Mouse (Mus musculus) megakaryocyte, embryonic 14.5 days (primary cell): ENCODE data around the gene Hadhb. TPM values are rescaled to one million over a fixed set of nuclear protein-coding genes. Genes with fewer than 3 reads are reported as not detected.

Source experiments
- H3K27me3 ChIP-seq: replicated peaks from 2 replicates; pipeline ENCODE3; 2012; ENCODE audit warnings: inconsistent platforms
- H3K36me3 ChIP-seq: replicated peaks from 2 replicates; pipeline ENCODE3; 2012; ENCODE audit warnings: low read length, inconsistent platforms, mixed read lengths
- H3K4me1 ChIP-seq: 2 replicates; pipeline ENCODE4 v1.6.1; 2012; ENCODE audit warnings: inconsistent platforms
- H3K4me3 ChIP-seq: replicated peaks from 2 replicates; pipeline ENCODE3; 2012; ENCODE audit warnings: moderate library complexity, mild to moderate bottlenecking, inconsistent platforms
- H3K9me3 ChIP-seq: 2 replicates; pipeline ENCODE4 v1.6.1; 2012; ENCODE audit warnings: inconsistent platforms
- FLI1 ChIP-seq: IDR thresholded peaks from 2 replicates; pipeline ENCODE4 v1.6.1; 2012; ENCODE audit warnings: low read length, inconsistent platforms, mixed read lengths
- GATA1 ChIP-seq: IDR thresholded peaks from 3 replicates; pipeline ENCODE4 v1.6.1; 2012; ENCODE audit warnings: mixed read lengths, low read length, inconsistent platforms, borderline replicate concordance
- polyA plus RNA-seq: library from polyadenylated mRNA; stranded (reverse); fragments of >175 nt; gene quantifications from 2 replicates; pipeline ENCODE4 v1.2.3, GENCODE M21; 2012; ENCODE audit warnings: low replicate concordance; ENCODE audit not compliant: insufficient read depth

Gene Hadhb
- polyA plus RNA-seq, 1 experiment: 30.8 TPM

GRCm38 (mm10) chr5:30111771-30112170 lies 43.3 kb upstream of the Hadhb start:
- peak overlapping the region; percentile 84 for H3K4me3 ChIP-seq
- H3K27me3 ChIP-seq: peaks cover 90% of the 10 kb centered on the region
- H3K4me1 ChIP-seq: peaks cover 37% of the 10 kb centered on the region
- H3K9me3 ChIP-seq: no peaks in the 10 kb centered on the region
- no peak for TF ChIP-seq GATA1
- TF ChIP-seq FLI1: no peak
- H3K36me3 ChIP-seq: peaks cover 7% of the 10 kb centered on the region

DNA sequence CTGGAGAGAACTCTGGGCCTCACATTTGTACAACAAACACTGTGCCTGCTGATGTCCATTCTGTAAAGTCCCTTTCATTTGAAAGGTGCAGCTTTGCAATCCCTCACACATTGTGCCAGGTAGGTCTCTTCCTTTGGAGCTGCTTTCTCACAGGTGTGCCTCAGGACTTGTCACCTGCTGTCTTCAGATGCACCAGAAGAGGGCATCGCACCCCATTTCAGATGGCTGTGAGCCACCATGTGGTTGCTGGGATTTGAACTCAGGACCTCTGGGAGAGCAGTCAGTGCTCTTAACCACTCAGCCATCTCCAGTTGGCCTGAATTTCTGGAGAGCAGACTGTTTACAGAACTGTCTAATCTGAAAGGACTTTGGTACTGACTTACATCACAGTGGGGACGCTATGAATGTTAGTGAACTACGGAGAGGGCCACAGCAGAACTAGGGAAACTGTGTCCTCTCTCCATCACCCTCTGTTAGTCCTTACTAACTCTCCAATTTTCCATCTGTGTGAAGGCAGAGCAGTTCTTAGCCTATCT lies 42.4 kb upstream of the Hadhb start:
- TF ChIP-seq FLI1 (no peak), GATA1 (no peak)
- Histone ChIP-seq H3K27me3 (peaks cover 82% of the 10 kb centered on the region), H3K4me1 (peaks cover 35% of the 10 kb centered on the region), H3K36me3 (peaks cover 15% of the 10 kb centered on the region), H3K9me3 (no peaks in the 10 kb centered on the region), H3K4me3 (no peak overlapping the region)

- peaks cover 32% of the 10 kb centered on the region for H3K4me1 ChIP-seq
- H3K9me3 ChIP-seq: no peaks in the 10 kb centered on the region
- peak overlapping the region; percentile 94 for H3K4me3 ChIP-seq
- TF ChIP-seq FLI1: no peak
- TF ChIP-seq GATA1: no peak
- peaks cover 68% of the 10 kb centered on the region for H3K27me3 ChIP-seq
- H3K36me3 ChIP-seq: peaks cover 30% of the 10 kb centered on the region
Measured at GRCm38 (mm10) chr5:30113881-30114760, 40.9 kb upstream of the Hadhb start.

DNA sequence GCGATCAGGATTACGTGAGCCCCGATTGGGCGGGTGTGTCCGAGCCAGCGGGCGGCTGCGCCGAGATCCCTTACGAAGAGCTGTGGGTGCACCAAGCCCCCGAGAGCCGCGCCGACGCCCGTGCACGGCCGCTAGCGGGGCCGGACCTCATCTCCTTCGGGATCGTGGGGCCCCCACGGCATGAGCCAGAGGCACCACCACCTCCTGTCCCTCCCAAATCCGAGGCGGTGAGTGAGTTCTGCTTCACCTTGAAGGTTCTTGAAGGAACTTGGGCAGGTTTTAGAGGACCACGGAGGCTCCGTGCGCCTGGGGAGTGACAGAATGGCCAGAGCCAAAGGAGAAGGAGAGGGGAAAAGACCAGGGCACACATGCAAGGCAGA lies 40.3 kb upstream of the Hadhb start:
- Histone ChIP-seq H3K36me3 (peaks cover 36% of the 10 kb centered on the region), H3K4me1 (peaks cover 32% of the 10 kb centered on the region), H3K9me3 (no peaks in the 10 kb centered on the region), H3K27me3 (peaks cover 63% of the 10 kb centered on the region), H3K4me3 (peak overlapping the region; percentile 94)
- no peak for TF ChIP-seq FLI1
- no peak for TF ChIP-seq GATA1

GRCm38 (mm10) chr5:30115718-30116117 lies 39.3 kb upstream of the Hadhb start:
- no peak overlapping the region for H3K4me3 ChIP-seq
- no peaks in the 10 kb centered on the region for H3K9me3 ChIP-seq
- H3K36me3 ChIP-seq: peaks cover 46% of the 10 kb centered on the region
- TF ChIP-seq GATA1 (no peak), FLI1 (no peak)
- H3K27me3 ChIP-seq: peaks cover 53% of the 10 kb centered on the region
- peaks cover 29% of the 10 kb centered on the region for H3K4me1 ChIP-seq

DNA sequence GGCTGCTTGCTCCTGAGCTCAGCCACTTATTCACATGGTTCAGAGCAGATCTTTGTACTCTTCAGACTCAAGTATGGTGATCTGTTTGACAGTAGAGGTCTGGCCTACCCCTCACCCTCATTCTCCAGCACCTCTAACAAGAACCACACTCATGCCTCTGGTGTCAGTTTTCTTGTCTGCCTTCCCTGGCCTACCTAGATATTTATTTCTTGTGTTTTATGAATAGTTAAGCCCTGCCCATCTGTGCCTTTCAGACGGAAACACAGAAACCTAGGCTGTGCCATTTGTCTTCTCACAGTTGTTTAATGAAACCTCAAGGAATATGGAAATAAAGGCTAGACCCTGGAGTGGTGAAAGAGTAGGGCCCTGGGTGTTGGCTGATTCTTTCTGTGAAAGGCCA lies 37.0 kb upstream of the Hadhb start:
- Histone ChIP-seq H3K27me3 (peaks cover 30% of the 10 kb centered on the region), H3K4me1 (peaks cover 17% of the 10 kb centered on the region), H3K9me3 (no peaks in the 10 kb centered on the region), H3K36me3 (peaks cover 69% of the 10 kb centered on the region), H3K4me3 (no peak overlapping the region)
- no peak for TF ChIP-seq FLI1
- no peak for TF ChIP-seq GATA1

DNA sequence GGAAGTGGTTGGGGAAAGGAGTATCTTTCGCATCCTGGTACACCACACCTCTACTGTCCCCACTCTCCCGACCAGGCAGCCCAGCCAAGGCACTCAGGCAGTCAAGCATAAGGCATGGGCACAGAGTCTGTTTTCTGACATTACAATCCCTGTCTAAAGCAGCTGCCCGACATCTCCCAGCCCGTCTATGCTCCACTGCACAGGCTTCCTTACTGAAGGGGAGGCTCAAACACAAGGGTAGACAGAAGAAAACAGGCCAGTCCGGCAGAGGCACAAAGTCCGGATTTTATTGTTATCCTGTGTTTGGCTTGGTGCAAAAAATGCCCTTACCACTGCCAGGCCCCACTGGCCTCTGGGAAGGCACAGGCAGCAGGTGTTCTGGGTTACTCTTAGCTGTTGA lies 35.9 kb upstream of the Hadhb start:
- peaks cover 81% of the 10 kb centered on the region for H3K36me3 ChIP-seq
- no peak overlapping the region for H3K4me3 ChIP-seq
- no peaks in the 10 kb centered on the region for H3K9me3 ChIP-seq
- peaks cover 19% of the 10 kb centered on the region for H3K27me3 ChIP-seq
- H3K4me1 ChIP-seq: peaks cover 9% of the 10 kb centered on the region
- no peak for TF ChIP-seq FLI1
- no peak for TF ChIP-seq GATA1

DNA sequence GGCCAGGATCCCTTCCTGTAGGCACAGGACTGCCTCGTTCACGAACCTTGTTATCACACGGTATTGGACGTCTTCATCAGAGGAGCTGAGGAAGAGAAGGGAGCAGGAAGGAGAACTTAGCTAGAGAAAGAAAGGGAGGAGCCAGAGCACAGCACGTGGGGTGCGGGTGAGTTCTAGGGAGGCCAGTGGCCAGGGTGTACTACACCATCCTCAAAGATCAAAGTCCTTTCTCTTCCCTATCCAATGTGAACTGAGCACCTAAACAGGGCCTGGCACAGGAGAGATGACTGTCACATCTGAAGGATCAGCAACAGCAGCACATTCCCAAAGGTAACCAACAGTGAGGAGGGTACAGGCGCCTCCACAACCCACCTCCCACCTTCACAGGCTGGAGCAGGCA lies 34.9 kb upstream of the Hadhb start:
- Histone ChIP-seq H3K9me3 (no peaks in the 10 kb centered on the region), H3K36me3 (peaks cover 90% of the 10 kb centered on the region), H3K27me3 (peaks cover 9% of the 10 kb centered on the region)

DNA sequence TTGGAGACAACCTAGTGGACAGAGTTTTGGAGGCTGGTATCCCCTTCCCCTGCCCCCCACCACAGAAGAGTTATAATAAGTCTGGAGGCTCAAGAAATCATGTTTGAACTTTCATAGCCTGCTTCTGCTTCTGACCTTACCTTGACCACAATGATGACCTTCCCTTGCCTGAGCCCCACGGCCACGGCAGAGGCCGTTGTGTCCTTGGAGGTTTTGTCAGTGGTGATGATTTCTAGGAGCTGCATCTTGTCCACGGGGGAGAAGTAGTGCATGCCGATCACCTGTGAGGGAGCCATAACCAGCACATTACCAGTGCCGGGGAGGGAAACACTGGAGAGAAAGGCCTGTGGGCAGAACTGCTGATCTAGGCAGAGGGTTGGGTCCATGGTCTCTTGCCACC lies 32.6 kb upstream of the Hadhb start:
- no peak for TF ChIP-seq GATA1
- no peak for TF ChIP-seq FLI1
- Histone ChIP-seq H3K36me3 (peaks cover 100% of the 10 kb centered on the region), H3K4me1 (no peaks in the 10 kb centered on the region), H3K27me3 (no peaks in the 10 kb centered on the region), H3K9me3 (no peaks in the 10 kb centered on the region), H3K4me3 (no peak overlapping the region)

More for the DNA sequence above, 34.9 kb upstream of the Hadhb start:
- no peak for TF ChIP-seq FLI1
- no peak for TF ChIP-seq GATA1
- H3K4me3 ChIP-seq: no peak overlapping the region
- H3K4me1 ChIP-seq: no peaks in the 10 kb centered on the region

DNA sequence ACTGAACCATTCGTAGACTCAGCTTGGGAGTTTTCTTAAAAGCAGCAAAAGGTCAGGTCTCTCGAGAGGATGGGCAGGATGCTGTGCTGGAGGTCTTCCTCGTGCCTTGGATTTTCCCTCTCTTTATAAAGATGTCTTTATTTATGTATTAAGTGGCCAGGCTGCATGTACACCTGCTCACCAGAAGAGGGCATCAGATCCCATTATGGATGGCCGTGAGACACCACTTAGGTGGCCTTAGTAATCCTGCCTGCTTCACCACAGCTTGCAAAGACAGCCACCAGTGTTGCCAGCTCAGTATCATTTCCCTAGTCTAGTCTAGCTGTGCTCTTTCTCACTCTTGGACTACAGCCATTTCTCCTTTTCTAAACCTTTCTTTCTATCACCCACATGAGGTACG lies 29.5 kb upstream of the Hadhb start:
- peaks cover 100% of the 10 kb centered on the region for H3K36me3 ChIP-seq
- TF ChIP-seq GATA1 (no peak), FLI1 (no peak)
- H3K4me1 ChIP-seq: no peaks in the 10 kb centered on the region
- no peaks in the 10 kb centered on the region for H3K9me3 ChIP-seq
- no peaks in the 10 kb centered on the region for H3K27me3 ChIP-seq
- no peak overlapping the region for H3K4me3 ChIP-seq
